Mouse (Mus musculus): ENCODE data around the gene Lpp.

- TF ChIP-seq HCFC1 (IDR thresholded peaks at IDR 0.05; ENCODE audit: low read depth, low read length) (no peak), JUND (conservative IDR thresholded peaks at IDR 0.05; ENCODE audit: low read depth, low read length) (no peak), PAX5 (IDR thresholded peaks at IDR 0.05; ENCODE audit: low read length) (no peak), TCF12 (IDR thresholded peaks at IDR 0.05; ENCODE audit: low read depth, low read length) (no peak), ZKSCAN1 (IDR thresholded peaks at IDR 0.05; ENCODE audit: borderline replicate concordance, low read depth, low read length) (no peak), CTCF (conservative IDR thresholded peaks at IDR 0.05 in 1 of 2, IDR thresholded peaks at IDR 0.05 in 1 of 2; ENCODE audit: low read depth in 2 of 2, low read length in 2 of 2) (no peak)
Observed at GRCm38 (mm10) chr16:24453536-24453935, 60.2 kb downstream of the Lpp start.

Data from CH12.LX (cell line).